Mouse (Mus musculus): ENCODE results near the gene Zmynd10.

Gene Zmynd10

GRCm38 (mm10) chr9:107547026-107547425 lies at the start of gene Zmynd10:
Gene Zmynd10, plus strand, starts transcription at chr9:107547298.
- peak; percentile 56 to 76 for DNase-seq

GRCm38 (mm10) chr9:107500708-107501286 lies 46.3 kb upstream of the Zmynd10 start:
- DNase-seq, result no peak

GRCm38 (mm10) chr9:107502131-107502846 lies 44.8 kb upstream of the Zmynd10 start:
- DNase-seq, result peak; percentile 67 to 78

DNA sequence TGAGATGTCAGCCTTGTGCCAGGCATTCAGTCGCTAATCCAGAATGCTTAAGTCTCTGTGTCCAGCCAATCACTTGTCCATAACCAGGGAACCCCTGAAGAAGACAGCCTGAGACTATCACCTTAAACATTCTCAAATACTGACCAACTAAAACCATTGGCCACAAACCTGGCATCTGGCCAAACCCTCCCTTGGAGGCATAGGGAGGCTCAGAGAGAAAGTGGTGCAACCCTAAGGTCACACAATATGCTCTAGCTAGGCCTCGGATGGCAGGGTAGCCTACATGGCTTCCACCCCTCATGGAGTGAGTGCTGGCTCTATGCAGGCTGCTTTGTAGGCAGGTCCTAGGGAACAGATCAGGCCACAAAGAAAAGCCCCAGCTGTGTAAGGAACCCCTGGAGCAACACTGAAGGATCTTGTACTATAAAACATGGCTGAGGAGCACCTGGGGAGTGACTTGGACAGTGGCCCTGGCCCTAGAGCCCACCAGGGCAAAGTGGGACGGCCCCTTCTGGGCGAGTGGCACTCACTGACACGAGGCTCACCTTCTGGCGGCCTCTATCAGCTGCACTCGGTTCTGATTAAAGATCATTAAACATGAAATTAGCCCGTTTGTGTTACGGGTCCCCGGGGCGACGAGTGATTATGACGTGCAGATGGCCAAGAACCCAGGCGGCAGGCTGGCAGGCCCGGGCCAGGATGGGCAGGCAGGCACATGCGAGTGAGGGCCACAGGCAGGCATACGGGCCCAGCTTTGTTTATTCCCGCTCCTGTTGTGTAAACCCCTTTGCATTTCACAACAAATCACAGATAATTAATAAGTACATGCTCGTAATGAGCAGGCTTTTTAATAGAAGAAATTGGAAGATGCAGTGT lies 42.2 kb upstream of the Zmynd10 start:
- DNase-seq, result peak; percentile 67 to 74

GRCm38 (mm10) chr9:107508266-107508665 lies 38.8 kb upstream of the Zmynd10 start:
- peak; percentile 51 to 58 for DNase-seq

- peak in 1 of 2 experiments; percentile 48 for DNase-seq
Measured at GRCm38 (mm10) chr9:107510384-107511100, 36.6 kb upstream of the Zmynd10 start.

- no peak for DNase-seq
Measured at GRCm38 (mm10) chr9:107511436-107511835, 35.7 kb upstream of the Zmynd10 start.

- no peak for DNase-seq
Measured at GRCm38 (mm10) chr9:107512326-107512725, 34.8 kb upstream of the Zmynd10 start.

GRCm38 (mm10) chr9:107514303-107514955 lies 32.7 kb upstream of the Zmynd10 start:
- DNase-seq, result peak; percentile 97 to 99

- no peak for DNase-seq
Measured at GRCm38 (mm10) chr9:107520331-107520730, 26.8 kb upstream of the Zmynd10 start.

DNA sequence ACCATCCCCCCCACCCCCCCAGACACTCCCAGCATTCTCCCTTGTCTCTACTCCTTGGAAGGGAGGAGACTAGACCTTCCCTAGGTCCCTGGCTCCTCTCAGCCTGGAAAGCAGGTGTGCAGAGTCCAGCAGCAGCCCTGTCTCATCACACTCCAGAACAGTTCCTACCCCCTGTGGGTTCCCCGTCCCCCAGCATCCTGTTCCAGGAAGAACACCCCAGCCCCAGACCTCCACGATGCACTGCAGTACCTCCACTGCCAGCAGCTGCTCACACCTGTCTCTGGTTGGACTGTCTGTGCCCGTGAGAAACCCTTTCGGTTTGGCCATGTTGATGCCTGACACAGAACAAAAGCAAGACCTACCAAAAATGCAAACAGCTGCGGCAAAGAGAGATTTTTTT lies 25.9 kb upstream of the Zmynd10 start:
- DNase-seq, result no peak

DNA sequence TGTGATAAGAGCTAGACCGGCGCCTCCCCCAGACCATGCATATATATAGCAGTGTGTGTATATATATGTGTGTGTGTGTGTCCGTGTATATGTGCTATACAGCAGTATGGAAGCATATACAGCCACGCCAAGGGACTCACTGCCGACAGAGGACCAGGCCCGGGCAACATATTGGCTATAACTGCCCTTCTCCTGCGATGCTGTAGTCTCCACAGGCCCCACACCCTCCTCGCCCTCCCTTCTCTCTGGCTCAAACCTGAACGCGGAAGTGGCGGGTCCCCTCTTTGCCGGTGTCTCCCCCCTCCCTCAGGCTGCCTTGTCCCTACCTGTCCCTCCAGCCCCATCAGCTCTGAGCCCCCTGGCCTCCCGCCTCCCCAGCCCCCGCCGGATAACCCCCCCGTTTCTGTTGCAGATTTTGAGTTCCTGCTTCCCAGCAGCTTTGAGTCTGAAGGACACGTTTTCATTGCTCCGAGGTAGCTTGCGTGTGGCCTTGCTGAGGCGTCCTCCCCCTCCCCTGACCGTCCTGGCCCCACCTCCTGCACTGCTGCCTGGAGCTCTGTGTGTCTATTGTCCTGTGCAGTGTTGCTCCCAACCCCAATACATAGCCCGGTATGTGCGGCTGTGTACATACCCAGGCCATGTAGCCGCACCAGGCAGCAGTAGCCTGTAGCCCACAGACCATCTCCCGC lies 25.2 kb upstream of the Zmynd10 start:
- no peak for DNase-seq

DNA sequence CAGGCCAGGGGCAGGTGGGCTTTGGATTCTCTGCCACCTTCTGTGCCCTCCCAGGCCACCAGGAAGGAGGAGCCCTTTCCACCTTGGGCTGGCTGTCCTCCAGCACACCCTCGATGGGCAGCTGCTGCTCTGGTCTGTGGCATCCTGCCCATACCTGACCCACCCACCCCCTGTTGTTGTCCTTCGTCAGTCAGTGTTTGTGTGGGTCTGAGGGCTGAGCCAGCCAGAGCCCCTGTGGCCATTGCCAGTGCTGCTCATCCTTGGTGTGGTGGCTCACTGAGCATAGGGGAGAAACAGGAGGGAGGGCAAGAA lies 24.7 kb upstream of the Zmynd10 start:
- no peak for DNase-seq

DNA sequence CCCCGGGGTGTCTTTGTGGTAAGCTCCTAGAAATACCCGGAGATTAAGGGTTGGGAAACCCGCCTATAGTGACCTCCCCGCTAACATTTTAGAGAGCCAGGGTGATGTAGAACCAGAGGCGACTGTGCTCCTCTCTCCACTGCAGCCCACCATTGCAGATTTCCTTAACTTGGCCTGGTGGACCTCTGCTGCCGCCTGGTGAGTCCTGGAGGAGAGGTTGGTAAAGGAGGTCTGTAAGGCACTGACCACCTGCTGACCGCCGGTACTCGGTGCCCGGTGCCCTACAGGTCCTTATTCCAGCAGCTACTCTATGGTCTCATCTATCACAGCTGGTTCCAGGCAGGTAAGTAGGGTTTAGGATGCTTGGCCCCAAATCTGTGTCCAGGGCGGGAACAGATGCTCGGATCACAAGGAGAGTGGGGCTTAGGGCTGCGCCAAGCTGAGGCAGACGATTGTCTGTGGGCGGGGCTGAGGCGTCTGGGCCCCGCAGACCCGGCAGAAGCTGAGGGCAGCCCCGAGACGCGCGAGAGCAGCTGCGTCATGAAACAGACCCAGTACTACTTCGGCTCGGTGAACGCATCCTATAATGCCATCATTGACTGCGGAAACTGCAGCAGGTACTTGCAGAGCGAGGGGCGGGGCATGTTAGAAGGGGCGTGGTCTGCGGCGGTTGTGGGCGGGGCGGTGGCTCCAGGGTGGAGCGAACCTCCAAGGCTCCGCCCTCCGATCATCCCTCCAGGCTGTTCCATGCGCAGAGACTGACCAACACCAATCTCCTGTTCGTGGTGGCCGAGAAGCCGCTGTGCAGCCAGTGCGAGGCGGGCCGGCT lies 20.7 kb upstream of the Zmynd10 start:
- peak in 1 of 2 experiments; percentile 80 for DNase-seq

GRCm38 (mm10) chr9:107533791-107534407 lies 13.2 kb upstream of the Zmynd10 start, which contains the start of gene Tmem115:
Gene Tmem115, plus strand, starts transcription at chr9:107533945.
- DNase-seq, result peak; percentile 91 to 94

GRCm38 (mm10) chr9:107534408-107535202 lies 12.5 kb upstream of the Zmynd10 start:
- peak; percentile 74 to 81 for DNase-seq

- DNase-seq, result peak; percentile 83 to 85
Measured at GRCm38 (mm10) chr9:107538231-107538630, 8.9 kb upstream of the Zmynd10 start.

DNA sequence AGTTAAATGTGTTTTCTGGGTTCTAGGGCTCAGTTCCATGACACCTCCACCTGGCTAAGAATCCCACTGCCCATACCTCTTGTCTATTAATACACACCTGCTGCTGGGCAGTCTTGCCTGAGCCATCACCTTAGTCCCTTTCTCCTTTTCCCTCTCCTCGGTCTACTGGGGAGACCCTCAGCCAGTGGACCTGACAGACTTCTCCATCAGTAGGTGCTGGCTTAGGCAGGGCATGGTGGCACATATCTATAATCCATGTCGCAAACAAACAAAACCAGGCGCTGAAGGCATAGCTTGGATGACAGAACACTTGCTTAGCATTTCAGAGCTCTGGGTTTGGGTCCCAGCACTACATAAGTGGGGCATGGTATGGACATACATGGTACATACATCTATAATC lies 8.4 kb upstream of the Zmynd10 start:
- DNase-seq, result no peak

- DNase-seq, result no peak
Measured at GRCm38 (mm10) chr9:107539940-107540339, 7.2 kb upstream of the Zmynd10 start.
